Mouse (Mus musculus): ENCODE measurements around the gene 5730522E02Rik.

- TF ChIP-seq POLR2A (IDR thresholded peaks at IDR 0.05; ENCODE audit: borderline replicate concordance, low read depth, low read length) (no peak), CTCF (IDR thresholded peaks at IDR 0.05; ENCODE audit: low read depth, low read length) (no peak)
Observed at GRCm38 (mm10) chr11:26125923-26126322, 84.6 kb downstream of the 5730522E02Rik start.
